Mouse (Mus musculus): ENCODE results near the gene BC005624.

The BC005624 gene

DNA sequence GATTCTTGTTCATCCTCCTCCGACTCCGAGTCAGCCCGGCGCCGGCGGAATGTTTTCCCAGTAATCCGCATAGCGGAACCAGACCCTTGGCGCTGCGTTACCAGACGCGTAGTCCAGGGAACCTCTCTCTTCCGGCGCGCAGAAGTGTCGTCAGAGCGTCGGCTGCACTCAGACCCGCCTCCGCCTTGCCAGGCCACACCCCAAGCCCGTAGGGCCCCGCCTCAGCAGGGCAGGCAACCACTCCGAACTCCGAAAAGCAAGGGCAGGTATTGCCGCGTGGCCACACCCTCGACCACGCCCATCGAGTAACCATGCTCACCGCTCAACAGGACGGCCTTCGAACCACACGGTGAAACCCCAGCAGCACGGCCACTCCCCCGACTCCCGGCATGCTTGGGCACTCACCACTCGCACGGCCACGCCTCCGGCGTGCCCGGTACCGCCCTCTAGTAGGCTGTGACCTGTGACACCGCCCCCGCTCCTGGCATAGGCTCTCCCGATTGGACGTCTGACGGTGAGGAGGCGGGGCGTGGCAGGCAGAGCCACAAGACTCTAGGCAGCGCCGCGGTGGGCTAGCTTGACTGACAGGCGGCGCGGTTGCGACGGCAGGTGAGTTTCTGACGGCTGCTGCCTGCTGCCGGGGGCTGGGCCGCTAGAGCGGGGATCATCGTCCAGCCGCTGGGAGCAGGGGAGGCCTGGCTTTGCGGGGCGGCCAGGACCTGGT, at the start of gene BC005624, which contains the start of gene Usp20:
TSS of gene BC005624 (minus strand) at position 412 of the 724 bp plus-strand sequence.
TSS of gene Usp20 (plus strand) at position 490 of the 724 bp plus-strand sequence.
- DNase-seq, result peak; percentile 100

GRCm38 (mm10) chr2:31026642-31027041, 44.6 kb upstream of the BC005624 start:
- no peak for DNase-seq

DNA sequence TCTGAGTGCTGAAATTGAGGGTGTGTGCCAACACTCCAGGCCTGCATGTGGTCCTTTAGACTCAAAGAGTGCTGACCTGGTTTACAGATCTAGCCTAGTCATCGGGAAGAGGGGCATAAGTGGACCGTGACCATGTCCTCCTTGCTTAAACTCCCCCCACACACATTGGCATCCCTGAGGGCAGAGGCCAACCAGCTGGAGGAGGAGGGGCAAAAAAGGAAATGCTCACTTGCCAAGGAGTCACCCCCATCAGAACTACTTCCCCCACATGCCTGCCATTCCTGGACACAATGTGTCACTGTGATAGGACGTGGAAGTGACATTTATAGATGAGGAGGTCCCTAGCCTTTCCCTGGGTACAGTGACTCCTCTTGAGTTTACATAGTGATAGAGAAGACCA, 43.5 kb upstream of the BC005624 start:
- peak; percentile 58 to 65 for DNase-seq

- DNase-seq, result peak; percentile 38 to 62
These were observed 42.8 kb upstream of the BC005624 start for GRCm38 (mm10) chr2:31024618-31025370.

GRCm38 (mm10) chr2:31023940-31024339, 41.9 kb upstream of the BC005624 start:
- no peak for DNase-seq

DNA sequence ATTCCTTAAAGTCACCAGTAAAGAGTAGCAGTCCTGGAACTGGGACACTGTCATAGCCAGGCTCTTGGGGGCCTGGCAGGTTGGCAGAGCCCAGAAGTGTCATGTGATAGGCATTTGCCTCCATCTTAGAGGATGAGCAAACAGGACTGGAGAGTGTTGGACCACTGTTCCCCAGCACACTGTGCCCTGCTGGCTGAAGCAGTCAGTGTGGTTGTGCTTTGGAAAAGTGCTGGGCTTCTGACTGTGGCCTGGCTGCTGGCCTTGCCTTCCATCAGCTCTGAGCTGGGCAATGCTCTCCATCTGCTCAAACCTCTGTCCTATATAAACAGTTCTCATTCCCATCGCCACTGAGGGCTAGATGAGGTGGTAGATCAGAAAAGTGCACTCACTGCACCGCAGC, 38.2 kb upstream of the BC005624 start:
- no peak for DNase-seq

GRCm38 (mm10) chr2:31019011-31019410, 37.0 kb upstream of the BC005624 start:
- no peak for DNase-seq

DNA sequence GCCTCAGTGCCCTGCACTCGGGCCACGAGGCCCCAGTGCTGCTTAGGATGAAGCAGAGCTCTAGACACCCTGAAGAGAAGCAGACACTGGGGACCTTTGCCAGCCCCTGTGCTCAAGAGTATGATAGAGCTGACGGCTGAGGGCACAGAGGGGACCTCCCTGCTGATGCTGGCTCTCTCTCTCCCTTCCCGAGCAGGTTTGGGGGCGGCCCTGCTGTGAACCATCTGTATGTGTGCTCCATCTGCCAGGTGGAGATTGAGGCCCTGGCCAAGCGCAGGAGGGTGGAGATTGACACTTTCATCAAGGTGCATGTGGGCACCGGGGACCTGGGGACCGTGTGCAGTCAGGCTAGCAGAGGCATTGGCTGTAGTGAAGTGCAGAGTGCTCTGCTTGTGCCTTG, 36.5 kb upstream of the BC005624 start:
- DNase-seq, result no peak

GRCm38 (mm10) chr2:31017625-31018317, 35.8 kb upstream of the BC005624 start:
- no peak for DNase-seq

DNA sequence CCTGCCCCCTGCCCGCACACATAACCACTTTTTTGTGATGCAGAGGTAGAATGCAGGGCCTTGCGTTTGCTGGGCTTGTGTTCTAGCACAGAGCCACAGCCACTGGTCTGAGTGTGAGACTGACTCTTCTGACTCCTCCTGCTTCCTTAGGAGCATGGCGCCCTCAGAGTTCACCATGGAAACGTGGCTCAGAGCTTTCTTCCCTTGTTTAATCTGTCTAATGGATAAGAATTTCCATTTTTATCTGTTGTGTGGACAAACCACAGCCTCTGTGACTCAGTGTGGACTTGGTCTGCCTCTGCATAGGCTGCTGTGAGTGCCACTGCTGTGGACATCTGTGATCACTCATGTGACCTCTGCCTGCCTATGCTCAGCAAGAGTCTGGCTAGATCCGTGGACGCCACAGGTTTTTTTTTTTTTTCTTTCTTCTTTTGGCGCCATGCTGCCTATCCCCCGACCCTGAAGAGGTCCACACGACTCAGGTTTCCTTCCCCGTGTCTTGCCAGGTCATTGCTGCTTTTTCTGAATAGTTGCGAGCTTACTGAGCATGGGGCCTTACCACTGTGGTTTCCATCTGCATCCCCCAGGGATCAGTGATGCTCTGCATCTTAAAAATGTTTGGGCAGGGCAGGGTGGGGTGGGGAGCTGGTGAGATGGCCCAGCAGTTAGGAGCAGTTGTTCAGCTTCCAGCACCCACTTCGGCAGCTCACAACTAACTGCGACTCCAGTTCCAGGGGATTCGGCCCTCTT, 31.5 kb upstream of the BC005624 start:
- no peak for DNase-seq

GRCm38 (mm10) chr2:31007208-31007607, 25.2 kb upstream of the BC005624 start:
- no peak for DNase-seq

GRCm38 (mm10) chr2:31006434-31006833, 24.4 kb upstream of the BC005624 start:
- no peak for DNase-seq

DNA sequence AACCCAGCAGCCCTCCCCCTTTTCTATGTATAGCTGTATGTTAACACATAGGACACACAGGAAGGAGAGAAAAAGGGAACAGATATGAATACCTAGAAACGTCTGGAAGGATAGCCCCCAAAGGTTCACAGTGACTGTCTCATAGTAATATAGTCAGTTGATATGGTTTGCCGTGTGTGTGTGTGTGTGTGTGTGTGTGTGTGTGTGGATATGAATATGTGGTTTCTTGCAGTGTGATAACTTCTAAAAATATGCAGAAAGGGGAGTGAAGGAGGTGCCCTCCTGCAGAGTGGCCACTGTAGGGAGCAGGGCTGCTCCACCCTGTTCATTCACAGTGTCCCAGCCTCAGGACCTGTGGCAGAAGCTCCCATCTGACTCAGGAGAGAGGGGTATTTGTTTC, 23.5 kb upstream of the BC005624 start:
- no peak for DNase-seq

DNA sequence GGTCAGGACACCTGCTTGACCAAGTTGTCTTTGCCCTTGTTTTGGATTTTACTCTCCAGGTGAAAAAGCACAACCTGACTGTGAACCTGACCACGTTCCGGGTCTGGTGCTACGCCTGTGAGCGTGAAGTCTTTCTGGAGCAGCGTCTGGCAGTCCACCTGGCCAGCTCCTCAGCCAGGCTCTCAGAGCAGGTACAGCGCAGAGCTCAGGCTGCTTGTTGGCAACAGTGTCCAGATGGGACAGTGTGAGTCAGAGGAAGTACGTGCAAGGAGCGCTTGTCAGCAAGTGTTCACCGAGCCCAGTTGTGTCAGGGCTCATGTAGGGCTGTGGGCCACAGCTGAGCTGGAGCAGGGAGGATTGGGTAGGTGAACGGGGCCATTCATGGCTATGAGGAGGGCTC, 20.9 kb upstream of the BC005624 start:
- DNase-seq, result no peak

- no peak for DNase-seq
These were observed 16.7 kb upstream of the BC005624 start for GRCm38 (mm10) chr2:30998443-30999260.

GRCm38 (mm10) chr2:30995432-30995996, 13.5 kb upstream of the BC005624 start:
- DNase-seq, result peak; percentile 66 to 73

- DNase-seq, result no peak
These were observed 12.9 kb upstream of the BC005624 start for GRCm38 (mm10) chr2:30994853-30995252.

- DNase-seq, result no peak
These were observed 8.2 kb upstream of the BC005624 start for GRCm38 (mm10) chr2:30990221-30990620.

GRCm38 (mm10) chr2:30985111-30986020, 3.4 kb upstream of the BC005624 start:
- peak; percentile 72 to 87 for DNase-seq

GRCm38 (mm10) chr2:30983024-30983423, 1.0 kb upstream of the BC005624 start:
- peak; percentile 19 to 28 for DNase-seq
